Mouse (Mus musculus): ENCODE data around the gene Lrrc4c. TPM values are rescaled to one million over a fixed set of nuclear protein-coding genes. Genes with fewer than 3 reads are reported as not detected.

Gene Lrrc4c
- polyA plus RNA-seq, 2 experiments = 2.0 to 3.2 TPM

DNA sequence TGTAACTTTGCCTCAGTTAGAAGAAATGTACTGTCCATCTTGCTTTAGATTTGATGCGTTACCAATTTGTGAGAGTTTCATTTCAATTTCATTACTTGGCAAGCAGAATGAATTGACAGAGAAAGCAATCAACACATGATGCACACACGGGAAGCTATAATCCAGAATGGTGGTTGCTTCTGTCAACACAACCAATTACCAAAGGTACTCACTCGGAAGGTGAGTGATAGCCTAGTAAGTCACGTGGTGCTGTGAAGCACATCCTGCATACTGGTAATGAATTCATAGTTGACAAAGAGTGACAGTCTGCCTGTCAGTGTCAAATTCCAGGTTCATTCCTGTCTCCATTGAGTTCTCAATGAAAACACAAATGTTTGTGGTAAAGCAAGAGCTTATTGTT lies 1021.7 kb downstream of the Lrrc4c start:
- no peak for DNase-seq (ENCODE audit: low spot score)

DNA sequence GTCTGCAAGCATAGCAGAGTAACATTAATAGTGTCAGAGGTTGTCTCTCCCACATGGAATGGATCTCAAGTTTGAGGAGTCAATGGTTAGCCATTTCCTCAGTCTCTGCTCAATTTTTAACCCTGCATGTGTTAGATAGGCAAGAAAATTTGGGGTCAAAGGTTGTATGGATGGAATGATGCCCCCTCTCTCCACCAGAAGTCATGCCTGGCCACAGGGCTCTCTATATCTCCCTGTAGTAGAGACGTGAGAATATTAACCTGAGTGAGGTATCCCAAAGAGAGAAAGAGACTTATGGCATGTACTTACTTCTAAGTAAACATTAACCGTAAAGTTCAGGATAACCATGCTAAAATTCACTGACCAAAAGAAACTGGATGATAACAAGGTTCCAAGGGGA lies 1043.3 kb downstream of the Lrrc4c start:
- no peaks in the 10 kb centered on the region for H3K36me3 ChIP-seq (ENCODE audit: control insufficient read depth, insufficient read depth, low read length)
- no peak for DNase-seq (ENCODE audit: low spot score)
- no peak overlapping the region for H3K4me3 ChIP-seq (replicated peaks; ENCODE audit: low read length)
- no peaks in the 10 kb centered on the region for H3K27me3 ChIP-seq (ENCODE audit: control insufficient read depth, insufficient read depth, low read length)
- no peak overlapping the region for H3K9ac ChIP-seq (ENCODE audit: low read depth, low read length, severe bottlenecking)
- no peak for TF ChIP-seq POLR2A (IDR thresholded peaks at IDR 0.05; ENCODE audit: borderline replicate concordance, extremely low read depth, insufficient read depth, insufficient read length)
- no peak for ATAC-seq (ENCODE audit: low FRiP score, low read depth)
- H3K9me3 ChIP-seq (ENCODE audit: control insufficient read depth, low read length) = no peaks in the 10 kb centered on the region
- no peak overlapping the region for H3K4me2 ChIP-seq (replicated peaks; ENCODE audit: low read depth, low read length, severe bottlenecking)
- H3K4me1 ChIP-seq (ENCODE audit: control insufficient read depth, insufficient read depth, low read length) = no peaks in the 10 kb centered on the region
- 89% methylated on average over 2 of the region's 2 CpGs for WGBS
- H3K27ac ChIP-seq (replicated peaks; ENCODE audit: low read depth, low read length) = no peak overlapping the region

More for the DNA sequence above, 1021.7 kb downstream of the Lrrc4c start:
- 88% methylated on average over 4 of the region's 4 CpGs for WGBS
- no peak overlapping the region for H3K4me3 ChIP-seq (replicated peaks; ENCODE audit: low read length)
- no peak overlapping the region for H3K27ac ChIP-seq (replicated peaks; ENCODE audit: low read depth, low read length)
- no peak overlapping the region for H3K4me2 ChIP-seq (replicated peaks; ENCODE audit: low read depth, low read length, severe bottlenecking)
- H3K36me3 ChIP-seq (ENCODE audit: control insufficient read depth, insufficient read depth, low read length) = no peaks in the 10 kb centered on the region
- no peaks in the 10 kb centered on the region for H3K4me1 ChIP-seq (ENCODE audit: control insufficient read depth, insufficient read depth, low read length)
- no peak for TF ChIP-seq POLR2A (IDR thresholded peaks at IDR 0.05; ENCODE audit: borderline replicate concordance, extremely low read depth, insufficient read depth, insufficient read length)
- no peak for ATAC-seq (ENCODE audit: low FRiP score, low read depth)
- no peaks in the 10 kb centered on the region for H3K9me3 ChIP-seq (ENCODE audit: control insufficient read depth, low read length)
- no peaks in the 10 kb centered on the region for H3K27me3 ChIP-seq (ENCODE audit: control insufficient read depth, insufficient read depth, low read length)
- H3K9ac ChIP-seq (ENCODE audit: low read depth, low read length, severe bottlenecking) = no peak overlapping the region

DNA sequence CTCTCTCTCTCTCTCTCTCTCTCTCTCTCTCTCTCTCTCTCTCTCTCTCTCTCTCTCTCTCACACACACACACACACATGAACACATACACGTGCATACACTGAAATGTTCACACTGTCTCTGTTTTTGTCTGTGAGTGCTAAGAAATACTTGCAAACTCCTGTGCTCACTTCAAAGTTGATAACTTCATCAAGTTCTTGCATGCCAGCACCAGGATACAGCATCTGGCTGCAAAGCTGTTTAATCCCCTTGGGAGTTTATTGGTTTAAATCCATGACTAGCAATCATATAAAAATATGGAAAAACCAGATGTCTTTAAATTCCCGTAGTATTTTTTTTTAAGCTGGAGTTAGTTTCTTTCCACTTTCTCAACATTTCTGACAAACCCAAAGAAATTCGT lies 1052.0 kb downstream of the Lrrc4c start:
- peak; percentile 6 for DNase-seq (ENCODE audit: low spot score)
- TF ChIP-seq POLR2A (IDR thresholded peaks at IDR 0.05; ENCODE audit: borderline replicate concordance, extremely low read depth, insufficient read depth, insufficient read length) = no peak

DNA sequence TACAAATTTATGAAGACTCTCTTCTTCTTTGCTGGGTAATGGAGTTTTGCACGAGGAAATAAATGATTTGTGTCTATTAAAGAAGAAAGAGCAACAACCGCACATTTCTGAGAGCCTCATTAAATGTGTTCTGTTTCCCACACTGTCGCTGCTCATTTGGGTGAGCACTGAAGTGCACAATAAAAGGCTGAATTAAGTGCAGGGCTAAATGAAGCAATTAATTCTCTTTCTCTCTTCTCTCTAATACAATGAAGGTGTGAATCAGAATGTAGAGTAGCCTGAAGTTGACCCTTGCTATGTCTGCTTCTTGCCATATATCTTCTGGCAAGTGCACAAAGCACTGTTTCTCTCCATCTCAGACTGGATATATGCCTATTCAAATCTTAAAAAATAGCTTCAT lies 1073.5 kb downstream of the Lrrc4c start:
- DNase-seq (ENCODE audit: low spot score) (no peak), ATAC-seq (ENCODE audit: low FRiP score, low read depth) (no peak)
- no peaks in the 10 kb centered on the region for H3K36me3 ChIP-seq (ENCODE audit: control insufficient read depth, insufficient read depth, low read length)
- H3K9me3 ChIP-seq (ENCODE audit: control insufficient read depth, low read length) = no peaks in the 10 kb centered on the region
- no peaks in the 10 kb centered on the region for H3K4me1 ChIP-seq (ENCODE audit: control insufficient read depth, insufficient read depth, low read length)
- no peak overlapping the region for H3K4me3 ChIP-seq (replicated peaks; ENCODE audit: low read length)
- no peak overlapping the region for H3K4me2 ChIP-seq (replicated peaks; ENCODE audit: low read depth, low read length, severe bottlenecking)
- no peak for TF ChIP-seq POLR2A (IDR thresholded peaks at IDR 0.05; ENCODE audit: borderline replicate concordance, extremely low read depth, insufficient read depth, insufficient read length)
- H3K9ac ChIP-seq (ENCODE audit: low read depth, low read length, severe bottlenecking) = no peak overlapping the region
- H3K27ac ChIP-seq (replicated peaks; ENCODE audit: low read depth, low read length) = no peak overlapping the region
- no peaks in the 10 kb centered on the region for H3K27me3 ChIP-seq (ENCODE audit: control insufficient read depth, insufficient read depth, low read length)
- WGBS = 68% methylated on average over 3 of the region's 3 CpGs

More for the DNA sequence above, 1052.0 kb downstream of the Lrrc4c start:
- Histone ChIP-seq H3K27me3 (ENCODE audit: control insufficient read depth, insufficient read depth, low read length) (no peaks in the 10 kb centered on the region), H3K4me2 (replicated peaks; ENCODE audit: low read depth, low read length, severe bottlenecking) (no peak overlapping the region), H3K36me3 (ENCODE audit: control insufficient read depth, insufficient read depth, low read length) (no peaks in the 10 kb centered on the region), H3K9ac (ENCODE audit: low read depth, low read length, severe bottlenecking) (no peak overlapping the region), H3K4me3 (replicated peaks; ENCODE audit: low read length) (no peak overlapping the region), H3K27ac (replicated peaks; ENCODE audit: low read depth, low read length) (no peak overlapping the region), H3K4me1 (ENCODE audit: control insufficient read depth, insufficient read depth, low read length) (no peaks in the 10 kb centered on the region), H3K9me3 (ENCODE audit: control insufficient read depth, low read length) (no peaks in the 10 kb centered on the region)
- ATAC-seq (ENCODE audit: low FRiP score, low read depth) = no peak
- 41% methylated on average over 3 of the region's 3 CpGs for WGBS

DNA sequence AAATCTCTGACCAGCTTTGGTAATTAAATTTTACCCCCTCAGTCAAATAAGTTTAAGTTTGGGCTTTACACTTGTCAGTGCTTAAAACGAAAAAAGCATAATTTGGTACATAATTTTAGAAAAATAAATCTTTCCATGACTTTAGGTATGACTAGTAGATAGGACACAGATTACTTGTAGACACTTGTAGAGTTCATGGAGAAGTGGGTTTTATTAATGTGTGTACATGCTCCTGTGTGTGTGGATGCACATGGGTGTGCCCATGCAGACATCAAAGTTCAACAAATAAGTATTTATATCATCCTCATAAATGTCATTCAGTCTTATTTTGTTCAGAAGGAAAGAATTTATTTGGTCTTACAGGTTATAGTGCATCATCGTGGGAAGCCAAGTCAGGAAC lies 1073.9 kb downstream of the Lrrc4c start:
- Histone ChIP-seq H3K4me3 (replicated peaks; ENCODE audit: low read length) (no peak overlapping the region), H3K36me3 (ENCODE audit: control insufficient read depth, insufficient read depth, low read length) (no peaks in the 10 kb centered on the region), H3K4me2 (replicated peaks; ENCODE audit: low read depth, low read length, severe bottlenecking) (no peak overlapping the region), H3K9ac (ENCODE audit: low read depth, low read length, severe bottlenecking) (no peak overlapping the region), H3K27ac (replicated peaks; ENCODE audit: low read depth, low read length) (no peak overlapping the region), H3K4me1 (ENCODE audit: control insufficient read depth, insufficient read depth, low read length) (no peaks in the 10 kb centered on the region), H3K27me3 (ENCODE audit: control insufficient read depth, insufficient read depth, low read length) (no peaks in the 10 kb centered on the region), H3K9me3 (ENCODE audit: control insufficient read depth, low read length) (no peaks in the 10 kb centered on the region)
- no peak for ATAC-seq (ENCODE audit: low FRiP score, low read depth)
- TF ChIP-seq POLR2A (IDR thresholded peaks at IDR 0.05; ENCODE audit: borderline replicate concordance, extremely low read depth, insufficient read depth, insufficient read length) = no peak
- DNase-seq (ENCODE audit: low spot score) = no peak
- 75% methylated on average over 2 of the region's 2 CpGs for WGBS

DNA sequence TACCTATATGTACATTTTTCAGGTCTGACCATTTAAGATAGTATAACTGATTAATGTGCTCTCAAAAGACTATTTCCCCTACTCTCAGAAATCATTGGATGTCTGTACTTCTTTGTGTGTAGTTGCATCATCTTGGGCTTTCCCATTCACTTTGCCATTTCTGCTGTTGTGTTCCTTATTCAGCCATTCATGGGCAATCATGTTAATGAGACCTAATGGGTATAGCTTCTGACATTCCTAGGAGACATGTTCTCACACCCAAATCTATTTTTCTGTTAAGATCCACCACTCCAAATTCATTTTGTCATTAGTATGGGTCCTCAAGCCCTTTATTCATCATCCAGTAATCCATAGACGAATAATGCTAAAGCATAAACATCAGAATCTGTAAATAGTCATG lies 1095.1 kb downstream of the Lrrc4c start:
- H3K27me3 ChIP-seq (ENCODE audit: control insufficient read depth, insufficient read depth, low read length) = no peaks in the 10 kb centered on the region
- no peak for TF ChIP-seq POLR2A (IDR thresholded peaks at IDR 0.05; ENCODE audit: borderline replicate concordance, extremely low read depth, insufficient read depth, insufficient read length)
- H3K4me1 ChIP-seq (ENCODE audit: control insufficient read depth, insufficient read depth, low read length) = no peaks in the 10 kb centered on the region
- no peak overlapping the region for H3K4me3 ChIP-seq (replicated peaks; ENCODE audit: low read length)
- ATAC-seq (ENCODE audit: low FRiP score, low read depth) (no peak), DNase-seq (ENCODE audit: low spot score) (no peak)
- H3K9me3 ChIP-seq (ENCODE audit: control insufficient read depth, low read length) = no peaks in the 10 kb centered on the region
- H3K36me3 ChIP-seq (ENCODE audit: control insufficient read depth, insufficient read depth, low read length) = no peaks in the 10 kb centered on the region
- no peak overlapping the region for H3K9ac ChIP-seq (ENCODE audit: low read depth, low read length, severe bottlenecking)
- H3K27ac ChIP-seq (replicated peaks; ENCODE audit: low read depth, low read length) = no peak overlapping the region
- H3K4me2 ChIP-seq (replicated peaks; ENCODE audit: low read depth, low read length, severe bottlenecking) = no peak overlapping the region
- 73% methylated on average over 1 of the region's 1 CpGs for WGBS
